Mouse (Mus musculus) midbrain, embryonic 13.5 days (tissue): ENCODE data around the gene P3h4. TPM values are rescaled to one million over a fixed set of nuclear protein-coding genes. Genes with fewer than 3 reads are reported as not detected.
A peak's percentile ranks its signal among the peaks of the same experiment; 100 is the strongest.

Experiments used
- ATAC-seq: fragments of 200-750 bp; cut with Nextera tagmentation; 2 replicates; pipeline ENCODE4 v1.8.0; 2017; ENCODE audit warnings: mild to moderate bottlenecking, moderate TSS enrichment, moderate library complexity
- H3K27ac ChIP-seq: fragments of 300-500 bp; sonication (generic); 2 replicates; pipeline ENCODE4 v1.5.1; 2015; ENCODE audit warnings: inconsistent platforms, mild to moderate bottlenecking, moderate library complexity
- H3K27me3 ChIP-seq: fragments of 300-500 bp; sonication (generic); 2 replicates; pipeline ENCODE4 v1.6.1; 2015; ENCODE audit warnings: mild to moderate bottlenecking, inconsistent platforms
- H3K36me3 ChIP-seq: fragments of 300-500 bp; sonication (generic); 2 replicates; pipeline ENCODE4 v1.6.1; 2015; ENCODE audit warnings: mild to moderate bottlenecking, inconsistent platforms
- H3K4me1 ChIP-seq: fragments of 300-500 bp; sonication (generic); replicated peaks from 2 replicates; pipeline ENCODE4 v1.6.1; 2015; ENCODE audit warnings: inconsistent platforms
- H3K4me2 ChIP-seq: fragments of 300-500 bp; sonication (generic); replicated peaks from 2 replicates; pipeline ENCODE4 v1.6.1; 2015; ENCODE audit warnings: moderate library complexity, mild to moderate bottlenecking, inconsistent platforms
- H3K4me3 ChIP-seq: fragments of 300-500 bp; sonication (generic); replicated peaks from 2 replicates; pipeline ENCODE4 v1.5.1; 2015; ENCODE audit warnings: mild to moderate bottlenecking, inconsistent platforms
- H3K9ac ChIP-seq: fragments of 300-500 bp; sonication (generic); replicated peaks from 2 replicates; pipeline ENCODE4 v1.6.1; 2015; ENCODE audit warnings: mild to moderate bottlenecking, inconsistent platforms
- H3K9me3 ChIP-seq: fragments of 300-500 bp; sonication (generic); 2 replicates; pipeline ENCODE4 v1.6.1; 2016; ENCODE audit warnings: mild to moderate bottlenecking, inconsistent platforms
- WGBS: fragments of 180-500 bp; shearing (Covaris S2); methylation state at CpG from one replicate; pipeline ENCODE4 v1.1.7; 2015; 5-methylcytosine and 5-hydroxymethylcytosine counted together
- polyA plus RNA-seq: library from polyadenylated mRNA; unstranded; fragments of >200 nt; fragmentation: Nextera tagmentation; extraction: Ambion mirVana; gene quantifications from 2 replicates; pipeline ENCODE4 v1.2.1, GENCODE M21; 2015

P3h4 gene
- 13.7 and 16.8 TPM in 2 replicates for polyA plus RNA-seq

- Histone ChIP-seq H3K4me3 (peak within 1 kb of the TSS; percentile 62), H3K9ac (peak within 1 kb of the TSS; percentile 75), H3K27me3 (peaks cover 37% of the 10 kb centered on the region), H3K4me2 (peak within 1 kb of the TSS; percentile 64), H3K36me3 (0 out of 2 replicates have a peak, but pooled peaks cover 1% of the 10 kb centered on the region), H3K4me1 (peaks cover 33% of the 10 kb centered on the region), H3K9me3 (no peaks in the 10 kb centered on the region), H3K27ac (peak within 1 kb of the TSS; percentile 74)
- ATAC-seq, result peak; percentile 95
- under 1% methylated on average over 87 of the region's 93 CpGs for WGBS
These were observed at the start of gene P3h4 for GRCm38 (mm10) chr11:100414021-100414913. TSS of gene P3h4 (minus strand) at chr11:100414836.

- H3K4me1 ChIP-seq, result no peaks in the 10 kb centered on the region
- H3K27ac ChIP-seq, result no peak overlapping the region
- H3K27me3 ChIP-seq, result no peaks in the 10 kb centered on the region
- H3K4me3 ChIP-seq, result no peak overlapping the region
- 90% methylated on average over 10 of the region's 10 CpGs for WGBS
- H3K4me2 ChIP-seq, result no peak overlapping the region
- no peak overlapping the region for H3K9ac ChIP-seq
- no peaks in the 10 kb centered on the region for H3K9me3 ChIP-seq
- ATAC-seq, result no peak
- peaks cover 41% of the 10 kb centered on the region for H3K36me3 ChIP-seq
These were observed 48.1 kb upstream of the P3h4 start for GRCm38 (mm10) chr11:100462699-100463098.

- no peak for ATAC-seq
- 93% methylated on average over 5 of the region's 5 CpGs for WGBS
- H3K4me1 ChIP-seq, result no peaks in the 10 kb centered on the region
- H3K9ac ChIP-seq, result no peak overlapping the region
- H3K4me2 ChIP-seq, result no peak overlapping the region
- no peaks in the 10 kb centered on the region for H3K27me3 ChIP-seq
- no peak overlapping the region for H3K27ac ChIP-seq
- peaks cover 43% of the 10 kb centered on the region for H3K36me3 ChIP-seq
- no peak overlapping the region for H3K4me3 ChIP-seq
- H3K9me3 ChIP-seq, result no peaks in the 10 kb centered on the region
These were observed 43.1 kb upstream of the P3h4 start for GRCm38 (mm10) chr11:100457711-100458110.

- H3K27me3 ChIP-seq, result no peaks in the 10 kb centered on the region
- H3K27ac ChIP-seq, result no peak overlapping the region
These were observed 42.6 kb upstream of the P3h4 start for GRCm38 (mm10) chr11:100457247-100457646.

DNA sequence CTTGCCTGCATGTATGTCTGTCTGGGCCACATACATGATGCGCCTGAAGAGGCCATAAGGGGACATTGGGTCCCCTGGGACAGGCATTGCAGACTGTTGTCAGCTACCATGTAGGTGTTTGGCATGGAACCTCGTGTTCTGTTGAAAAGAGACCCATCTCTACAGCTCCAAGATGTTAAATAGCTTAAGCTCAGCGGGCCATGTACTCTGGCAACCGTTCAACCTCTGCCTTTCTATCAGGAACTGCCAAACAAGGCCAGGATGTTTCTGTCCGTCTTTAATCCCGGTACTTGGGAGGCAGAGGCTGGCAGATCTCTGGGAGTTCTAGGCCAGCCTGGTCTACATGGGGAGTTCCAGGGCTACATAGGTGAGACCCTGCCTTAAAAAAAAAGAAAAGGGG, 28.0 kb upstream of the P3h4 start:
- ATAC-seq, result no peak
- 88% methylated on average over 6 of the region's 6 CpGs for WGBS
- H3K9me3 ChIP-seq, result no peaks in the 10 kb centered on the region
- H3K4me2 ChIP-seq, result no peak overlapping the region
- H3K4me1 ChIP-seq, result peaks cover 18% of the 10 kb centered on the region
- H3K4me3 ChIP-seq, result no peak overlapping the region
- peaks cover under 1% of the 10 kb centered on the region; the same call in 1 of the 2 replicates for H3K36me3 ChIP-seq
- H3K27me3 ChIP-seq, result no peaks in the 10 kb centered on the region
- H3K9ac ChIP-seq, result no peak overlapping the region
- no peak overlapping the region for H3K27ac ChIP-seq

More at GRCm38 (mm10) chr11:100457247-100457646, 42.6 kb upstream of the P3h4 start:
- 93% methylated on average over 4 of the region's 4 CpGs for WGBS
- Histone ChIP-seq H3K36me3 (peaks cover 38% of the 10 kb centered on the region), H3K9ac (no peak overlapping the region), H3K9me3 (no peaks in the 10 kb centered on the region; the same call in 1 of the 2 replicates), H3K4me2 (no peak overlapping the region), H3K4me3 (no peak overlapping the region), H3K4me1 (no peaks in the 10 kb centered on the region)
- no peak for ATAC-seq

- H3K4me1 ChIP-seq, result peaks cover 18% of the 10 kb centered on the region
- peak within 1 kb of the TSS; percentile 69 for H3K4me3 ChIP-seq
- no peak for ATAC-seq
- H3K9ac ChIP-seq, result peak within 1 kb of the TSS; percentile 85
- H3K9me3 ChIP-seq, result no peaks in the 10 kb centered on the region
- H3K36me3 ChIP-seq, result peaks cover 7% of the 10 kb centered on the region
- peak within 1 kb of the TSS; percentile 61 for H3K4me2 ChIP-seq
- H3K27me3 ChIP-seq, result no peaks in the 10 kb centered on the region
- H3K27ac ChIP-seq, result peak within 1 kb of the TSS; percentile 51
- WGBS, result 84% methylated on average over 8 of the region's 8 CpGs
These were observed 27.2 kb upstream of the P3h4 start, which contains the start of the genes Nt5c3b and Klhl10 for GRCm38 (mm10) chr11:100441797-100442196. TSS of gene Nt5c3b (minus strand) at chr11:100441808. TSS of gene Klhl10 (plus strand) at chr11:100441917.

DNA sequence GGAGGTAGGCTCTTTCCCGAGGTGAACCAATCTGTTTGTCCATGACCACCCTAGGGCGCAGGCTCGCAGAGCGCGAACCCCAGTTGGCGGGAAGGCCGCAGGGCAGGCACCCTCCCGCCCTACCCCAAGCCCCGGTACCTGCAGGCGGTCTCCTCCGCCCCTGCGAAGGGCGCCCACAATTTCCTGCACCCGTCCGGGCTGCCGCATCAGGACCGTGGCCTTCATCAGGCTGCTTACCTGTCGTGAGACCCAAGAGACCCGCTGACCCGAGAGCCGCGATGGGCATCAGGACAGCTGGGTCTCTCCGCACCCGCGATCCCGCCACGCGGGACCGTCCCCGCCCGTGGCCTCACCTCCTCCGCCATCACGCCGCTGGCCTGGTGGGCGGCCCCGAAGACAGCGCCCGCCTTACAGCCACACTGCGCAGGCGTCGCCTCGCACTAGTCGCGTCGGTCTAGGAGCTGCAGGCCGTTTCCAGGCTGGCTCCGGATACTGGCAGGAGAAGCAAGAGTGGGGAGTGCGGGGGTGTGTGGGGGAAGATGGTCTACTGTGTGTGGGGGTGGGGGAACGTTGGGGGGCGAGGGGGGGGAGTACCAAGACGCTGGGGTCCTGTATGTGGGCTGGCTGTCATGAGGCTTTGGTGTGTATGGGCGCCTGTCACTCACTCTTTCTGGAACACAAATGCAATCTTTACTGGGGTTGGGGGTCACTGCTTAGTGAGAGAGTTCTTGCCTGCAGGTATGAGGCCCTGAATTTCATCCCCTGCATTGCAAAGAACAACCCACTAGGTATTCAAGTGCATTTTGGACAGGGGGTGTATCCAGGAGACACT, 26.3 kb upstream of the P3h4 start:
- Histone ChIP-seq H3K4me2 (peak overlapping the region; percentile 61), H3K9me3 (no peaks in the 10 kb centered on the region), H3K4me3 (peak overlapping the region; percentile 69), H3K36me3 (peaks cover 16% of the 10 kb centered on the region), H3K27me3 (no peaks in the 10 kb centered on the region), H3K4me1 (peaks cover 20% of the 10 kb centered on the region), H3K27ac (peak overlapping the region; percentile 51), H3K9ac (peak overlapping the region; percentile 85)
- WGBS, result 1% methylated on average over 52 of the region's 52 CpGs
- ATAC-seq, result peak; percentile 98

GRCm38 (mm10) chr11:100437901-100438300, 23.3 kb upstream of the P3h4 start:
- WGBS, result 70% methylated on average over 1 of the region's 1 CpGs
- peaks cover 33% of the 10 kb centered on the region for H3K36me3 ChIP-seq
- no peaks in the 10 kb centered on the region for H3K27me3 ChIP-seq
- H3K27ac ChIP-seq, result no peak overlapping the region
- H3K4me1 ChIP-seq, result peaks cover 22% of the 10 kb centered on the region
- no peak for ATAC-seq
- no peak overlapping the region for H3K4me3 ChIP-seq
- H3K9me3 ChIP-seq, result no peaks in the 10 kb centered on the region
- no peak overlapping the region for H3K9ac ChIP-seq
- no peak overlapping the region for H3K4me2 ChIP-seq

DNA sequence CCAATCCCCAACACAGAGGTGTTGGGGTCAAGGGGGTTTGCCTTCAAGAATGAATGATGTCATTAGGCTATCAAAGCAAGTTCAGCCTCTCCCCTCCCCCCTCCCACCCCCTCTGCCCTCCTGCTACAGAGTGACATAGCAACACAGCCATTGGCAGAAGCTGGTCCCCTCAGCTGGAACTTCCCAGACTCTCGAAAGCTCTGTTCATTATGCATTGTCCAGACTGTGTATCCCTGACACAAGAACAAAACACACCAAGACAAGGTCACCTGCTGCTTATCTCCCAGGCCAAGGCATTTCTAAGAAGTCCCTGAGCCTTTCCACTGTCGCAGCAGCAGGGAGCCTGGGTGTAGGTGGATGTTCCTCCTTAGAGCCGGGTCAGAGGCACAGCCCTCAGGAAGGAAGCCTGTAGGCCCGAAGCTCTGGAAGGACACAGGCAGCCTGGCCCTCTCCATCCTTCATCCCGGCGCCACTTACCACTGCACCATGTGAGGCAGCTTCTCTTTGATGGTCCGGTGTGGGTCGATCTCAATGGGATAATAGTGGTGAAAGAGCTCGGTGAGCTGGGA, 21.1 kb upstream of the P3h4 start:
- ATAC-seq, result no peak
- no peaks in the 10 kb centered on the region for H3K27me3 ChIP-seq
- H3K4me1 ChIP-seq, result peaks cover 16% of the 10 kb centered on the region
- 20% methylated on average over 9 of the region's 9 CpGs for WGBS
- H3K4me2 ChIP-seq, result no peak overlapping the region
- H3K9me3 ChIP-seq, result no peaks in the 10 kb centered on the region
- no peak overlapping the region for H3K27ac ChIP-seq
- H3K4me3 ChIP-seq, result no peak overlapping the region
- H3K36me3 ChIP-seq, result peaks cover 43% of the 10 kb centered on the region
- H3K9ac ChIP-seq, result no peak overlapping the region

DNA sequence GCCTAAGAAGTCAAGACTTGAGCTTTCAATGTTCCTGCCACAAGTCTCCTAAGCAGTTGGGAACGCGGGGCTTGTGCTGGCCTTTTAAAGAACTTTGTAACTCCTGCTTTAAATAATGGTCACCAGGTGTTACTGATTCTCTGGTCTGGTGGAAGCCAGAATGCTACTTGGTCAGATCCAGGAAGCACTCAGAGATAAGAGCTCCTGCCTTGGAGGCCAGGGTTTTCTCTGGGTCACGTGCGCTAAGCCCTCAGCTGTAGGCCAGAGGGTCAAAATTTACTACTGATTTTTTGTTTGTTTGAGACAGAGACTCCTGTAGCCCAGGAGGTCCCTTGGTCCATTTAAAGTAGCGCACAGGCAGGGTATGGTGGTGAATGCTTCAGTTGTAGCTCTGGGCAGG, 17.4 kb upstream of the P3h4 start:
- WGBS, result 98% methylated on average over 5 of the region's 5 CpGs
- Histone ChIP-seq H3K27me3 (no peaks in the 10 kb centered on the region), H3K36me3 (peaks cover 57% of the 10 kb centered on the region), H3K27ac (no peak overlapping the region), H3K4me3 (no peak overlapping the region), H3K4me2 (no peak overlapping the region), H3K4me1 (peaks cover 4% of the 10 kb centered on the region; the same call in 1 of the 2 replicates), H3K9me3 (no peaks in the 10 kb centered on the region), H3K9ac (no peak overlapping the region)
- no peak for ATAC-seq

DNA sequence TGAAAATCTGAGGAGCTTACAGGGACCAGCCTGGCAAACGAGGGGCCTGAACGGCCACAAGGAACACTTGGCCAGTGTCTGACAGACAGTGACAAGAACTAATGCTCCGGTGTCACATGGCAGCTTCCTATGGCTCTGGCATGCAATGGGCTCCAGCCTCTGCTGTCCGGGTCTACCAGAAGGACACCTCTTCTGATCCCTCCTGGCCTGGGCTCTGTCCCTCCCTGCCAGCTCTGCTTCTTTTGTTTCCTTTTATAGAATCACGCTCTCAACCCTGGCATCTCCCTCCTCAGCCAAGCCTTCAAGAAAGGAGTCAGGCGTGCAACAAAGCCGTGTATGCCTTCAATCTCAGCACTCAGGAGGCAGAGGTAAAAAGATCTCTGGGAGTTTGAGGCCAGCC, 15.4 kb upstream of the P3h4 start:
- Histone ChIP-seq H3K27me3 (no peaks in the 10 kb centered on the region), H3K4me1 (peaks cover 5% of the 10 kb centered on the region; the same call in 1 of the 2 replicates), H3K9ac (no peak overlapping the region), H3K4me2 (no peak overlapping the region), H3K36me3 (peaks cover 38% of the 10 kb centered on the region), H3K4me3 (no peak overlapping the region), H3K9me3 (no peaks in the 10 kb centered on the region), H3K27ac (no peak overlapping the region)
- ATAC-seq, result no peak
- 88% methylated on average over 7 of the region's 7 CpGs for WGBS
